Mouse (Mus musculus) CH12.LX (cell line): ENCODE data around the gene Vim. TPM values are rescaled to one million over a fixed set of nuclear protein-coding genes. Genes with fewer than 3 reads are reported as not detected.

Experiments used
- DNase-seq: peaks from one replicate; pipeline ENCODE4 v3.0.0-alpha.2; 2013; ENCODE audit errors: extremely low read depth
- H3K27ac ChIP-seq: 2 replicates; pipeline ENCODE4 v1.5.1; 2012; ENCODE audit warnings: low read depth, mild to moderate bottlenecking, control low read depth, moderate library complexity; ENCODE audit not compliant: insufficient read depth
- H3K27me3 ChIP-seq: replicated peaks from 2 replicates; pipeline ENCODE3; 2012; ENCODE audit warnings: inconsistent platforms
- H3K36me3 ChIP-seq, 2 experiments: replicated peaks in 1 of 2; 2 replicates each; pipeline versions ENCODE3 to v1.6.1; 2012; ENCODE audit warnings: inconsistent platforms in 1 of 2, low read length in 1 of 2, mild to moderate bottlenecking in 1 of 2, mixed read lengths in 1 of 2, moderate library complexity in 1 of 2; ENCODE audit not compliant: control insufficient read depth in 1 of 2, insufficient read depth in 1 of 2
- H3K4me1 ChIP-seq, 2 experiments: 2 replicates each; pipeline ENCODE4 v1.6.1; 2012; ENCODE audit warnings: inconsistent platforms in 1 of 2, moderate library complexity in 1 of 2; ENCODE audit not compliant: insufficient read depth in 2 of 2, control insufficient read depth in 1 of 2
- H3K4me2 ChIP-seq: 2 replicates; pipeline ENCODE4 v1.6.1; 2012; ENCODE audit warnings: low read depth, mild to moderate bottlenecking, control low read depth; ENCODE audit not compliant: poor library complexity, insufficient read depth, severe bottlenecking
- H3K4me3 ChIP-seq, 3 experiments: fragments of 150-350 bp in 1 of 3; sonication (generic) in 1 of 3; replicated peaks in 1 of 3; 2 replicates each; pipeline versions ENCODE3 to v1.5.1; 2011 to 2012; ENCODE audit warnings: low read depth in 2 of 3, low read length in 2 of 3, mild to moderate bottlenecking in 2 of 3, moderate library complexity in 2 of 3, control low read depth in 1 of 3, improper control_type of control experiment in 1 of 3, inconsistent platforms in 1 of 3, mixed read lengths in 1 of 3; ENCODE audit not compliant: poor library complexity in 1 of 3
- H3K79me2 ChIP-seq: replicated peaks from 2 replicates; pipeline ENCODE4 v1.6.1; 2012; ENCODE audit warnings: mild to moderate bottlenecking, moderate library complexity; ENCODE audit not compliant: control insufficient read depth, poor library complexity, insufficient read depth, severe bottlenecking; ENCODE audit errors: extremely low read depth
- H3K9ac ChIP-seq: 2 replicates; pipeline ENCODE4 v1.6.1; 2012; ENCODE audit warnings: low read depth, mild to moderate bottlenecking, control low read depth, moderate library complexity; ENCODE audit not compliant: insufficient read depth
- H3K9me3 ChIP-seq: replicated peaks from 2 replicates; pipeline ENCODE3; 2012; ENCODE audit warnings: low read length, inconsistent platforms, mixed read lengths
- BHLHE40 ChIP-seq: IDR thresholded peaks from 2 replicates; pipeline ENCODE4 v1.6.1; 2011; ENCODE audit warnings: mild to moderate bottlenecking, low read depth, low read length, improper control_type of control experiment
- CHD1 ChIP-seq: IDR thresholded peaks from 2 replicates; pipeline ENCODE4 v1.6.1; 2012; ENCODE audit warnings: low read depth, low read length, improper control_type of control experiment, inconsistent platforms
- CHD2 ChIP-seq: IDR thresholded peaks from 2 replicates; pipeline ENCODE4 v1.6.1; 2011; ENCODE audit warnings: low read length, improper control_type of control experiment
- E2F4 ChIP-seq: IDR thresholded peaks from 2 replicates; pipeline ENCODE4 v1.6.1; 2011; ENCODE audit warnings: low read depth, low read length, improper control_type of control experiment; ENCODE audit not compliant: insufficient replicate concordance
- EP300 ChIP-seq: IDR thresholded peaks from 2 replicates; pipeline ENCODE4 v1.6.1; 2011; ENCODE audit warnings: low read length, improper control_type of control experiment
- ETS1 ChIP-seq: conservative IDR thresholded peaks from 2 replicates; pipeline ENCODE4 v1.6.1; 2012; ENCODE audit warnings: low read depth, mild to moderate bottlenecking, inconsistent platforms, low read length, improper control_type of control experiment, moderate library complexity
- HCFC1 ChIP-seq: IDR thresholded peaks from 2 replicates; pipeline ENCODE4 v1.6.1; 2012; ENCODE audit warnings: low read depth, mild to moderate bottlenecking, inconsistent platforms, low read length, improper control_type of control experiment
- JUN ChIP-seq: IDR thresholded peaks from 2 replicates; pipeline ENCODE4 v1.6.1; 2011; ENCODE audit warnings: low read depth, mild to moderate bottlenecking, low read length, improper control_type of control experiment, moderate library complexity; ENCODE audit not compliant: insufficient read depth
- JUND ChIP-seq: conservative IDR thresholded peaks from 2 replicates; pipeline ENCODE4 v1.6.1; 2011; ENCODE audit warnings: low read depth, low read length, improper control_type of control experiment
- KAT2A ChIP-seq: IDR thresholded peaks from 2 replicates; pipeline ENCODE4 v1.6.1; 2012; ENCODE audit warnings: low read length, improper control_type of control experiment, inconsistent platforms; ENCODE audit not compliant: insufficient replicate concordance
- MYC ChIP-seq: IDR thresholded peaks from 2 replicates; pipeline ENCODE4 v1.6.1; 2011; ENCODE audit warnings: low read depth, mild to moderate bottlenecking, improper control_type of control experiment, low read length
- PAX5 ChIP-seq: IDR thresholded peaks from 2 replicates; pipeline ENCODE4 v1.6.1; 2012; ENCODE audit warnings: low read length, inconsistent platforms, mixed read lengths
- POLR2A ChIP-seq: IDR thresholded peaks from 2 replicates; pipeline ENCODE4 v1.6.1; 2011; ENCODE audit warnings: low read depth, mild to moderate bottlenecking, improper control_type of control experiment, low read length
- POLR2AphosphoS2 ChIP-seq: IDR thresholded peaks from 2 replicates; pipeline ENCODE4 v1.6.1; 2011; ENCODE audit warnings: low read depth, low read length, improper control_type of control experiment
- RAD21 ChIP-seq: IDR thresholded peaks from 2 replicates; pipeline ENCODE4 v1.6.1; 2011; ENCODE audit warnings: low read depth, mild to moderate bottlenecking, low read length, improper control_type of control experiment, moderate library complexity
- RCOR1 ChIP-seq: conservative IDR thresholded peaks from 2 replicates; pipeline ENCODE4 v1.6.1; 2012; ENCODE audit warnings: low read depth, mild to moderate bottlenecking, inconsistent platforms, low read length, improper control_type of control experiment
- SMC3 ChIP-seq: IDR thresholded peaks from 2 replicates; pipeline ENCODE4 v1.6.1; 2011; ENCODE audit warnings: low read depth, low read length, improper control_type of control experiment
- UBTF ChIP-seq: IDR thresholded peaks from 2 replicates; pipeline ENCODE4 v1.6.1; 2012; ENCODE audit warnings: low read depth, mild to moderate bottlenecking, inconsistent platforms, low read length, improper control_type of control experiment, moderate library complexity
- USF2 ChIP-seq: conservative IDR thresholded peaks from 2 replicates; pipeline ENCODE4 v1.6.1; 2011; ENCODE audit warnings: low read depth, low read length, improper control_type of control experiment
- ZMIZ1 ChIP-seq: IDR thresholded peaks from 2 replicates; pipeline ENCODE4 v1.6.1; 2012; ENCODE audit warnings: low read depth, mild to moderate bottlenecking, inconsistent platforms, low read length, improper control_type of control experiment
- ZNF384 ChIP-seq: IDR thresholded peaks from 2 replicates; pipeline ENCODE4 v1.6.1; 2012; ENCODE audit warnings: low read depth, low read length, improper control_type of control experiment, inconsistent platforms
- dilution Hi-C: fragments of 300-500 bp; cut with MboI; formaldehyde crosslinking; loops from 2 replicates; pipeline ENCODE4 v1.14.3; 2020; ENCODE audit warnings: low sequenced_read_pairs; ENCODE audit not compliant: extremely low pct_unique_long_range_greater_than_20kb, extremely low pct_ligation_motif_present
- in situ Hi-C: fragments of 300-500 bp; cut with MboI; formaldehyde crosslinking; loops from 3 replicates; pipeline ENCODE4 v1.14.3; 2019; ENCODE audit warnings: low sequenced_read_pairs, low pct_ligation_motif_present, low pct_unique_long_range_greater_than_20kb, mixed read lengths
- polyA plus RNA-seq: library from polyadenylated mRNA; unstranded; fragments of >175 nt; gene quantifications from 2 replicates; pipeline ENCODE4 v1.2.1, GENCODE M21; 2012; ENCODE audit warnings: low read depth; ENCODE audit not compliant: insufficient read length
- total RNA-seq, 2 experiments: library from RNA; depleted of rRNA; stranded (reverse); fragments of 300-350 nt in 1 of 2; fragments of >200 nt in 1 of 2; gene quantifications; 2 replicates each; pipeline ENCODE4 v1.2.3; 2012 to 2014

Gene Vim
- total and polyA plus RNA-seq, 3 experiments = 153 to 164 (median 157) TPM

GRCm38 (mm10) chr2:13558607-13559262, 15.0 kb upstream of the Vim start:
- H3K27me3 ChIP-seq = no peaks in the 10 kb centered on the region
- DNase-seq = peak; percentile 84
- H3K9ac ChIP-seq = no peak overlapping the region
- no peaks in the 10 kb centered on the region for H3K9me3 ChIP-seq
- TF ChIP-seq POLR2AphosphoS2 = no peak
- TF ChIP-seq HCFC1 = no peak
- no peak for TF ChIP-seq KAT2A
- TF ChIP-seq POLR2A = no peak
- no peak for TF ChIP-seq ZNF384
- no peak for TF ChIP-seq CHD2
- TF ChIP-seq SMC3 = no peak
- no peak for TF ChIP-seq RAD21
- no peak for TF ChIP-seq PAX5
- TF ChIP-seq MYC = no peak
- no peak for TF ChIP-seq UBTF
- TF ChIP-seq JUN = no peak
- TF ChIP-seq ETS1 = 0 out of 2 replicates have a peak, but pooled peaks have one; percentile 22
- peak; percentile 44; the same call in 1 of the 2 replicates for TF ChIP-seq EP300
- peak; percentile 35; the same call in 1 of the 2 replicates for TF ChIP-seq BHLHE40
- no peak for TF ChIP-seq RCOR1
- no peak for TF ChIP-seq JUND
- TF ChIP-seq USF2 = no peak
- TF ChIP-seq, all 38 proteins: peak for 3
- no peaks in the 10 kb centered on the region for H3K79me2 ChIP-seq
- H3K4me2 ChIP-seq = peak overlapping the region; percentile 36; the same call in 1 of the 2 replicates
- peaks cover 11 to 36% of the 10 kb centered on the region in 2 experiments for H3K4me1 ChIP-seq
- dilution Hi-C loops = no loop called here
- H3K4me3 ChIP-seq = no peak overlapping the region
- H3K27ac ChIP-seq = no peak overlapping the region
- in situ Hi-C loops = no loop called here
- no peaks in the 10 kb centered on the region for H3K36me3 ChIP-seq

GRCm38 (mm10) chr2:13559303-13559702, 14.4 kb upstream of the Vim start:
- dilution Hi-C loops = no loop called here
- DNase-seq = no peak
- H3K36me3 ChIP-seq = no peaks in the 10 kb centered on the region
- H3K9ac ChIP-seq = no peak overlapping the region
- no peaks in the 10 kb centered on the region for H3K27me3 ChIP-seq
- no peak overlapping the region for H3K4me3 ChIP-seq
- no peak overlapping the region for H3K4me2 ChIP-seq
- no peak overlapping the region for H3K27ac ChIP-seq
- in situ Hi-C loops = no loop called here
- no peaks in the 10 kb centered on the region for H3K9me3 ChIP-seq
- no peaks in the 10 kb centered on the region for H3K79me2 ChIP-seq
- H3K4me1 ChIP-seq = peaks cover 11 to 36% of the 10 kb centered on the region in 2 experiments
- no peak for TF ChIP-seq USF2
- no peak for TF ChIP-seq CHD1
- TF ChIP-seq HCFC1 = no peak
- TF ChIP-seq E2F4 = no peak
- no peak for TF ChIP-seq ZMIZ1
- TF ChIP-seq PAX5 = no peak
